Mouse (Mus musculus): ENCODE data around the gene Fyb. TPM values are rescaled to one million over a fixed set of nuclear protein-coding genes. Genes with fewer than 3 reads are reported as not detected.

Fyb gene
- polyA plus RNA-seq (2016; fragmentation: Nextera tagmentation; extraction: Ambion mirVana), result 2.4 and 2.9 TPM in 2 replicates

GRCm38 (mm10) chr15:6522653-6523167 is at the start of gene Fyb:
TSS of gene Fyb (plus strand) at chr15:6522853.
- H3K36me3 ChIP-seq, result no peaks in the 10 kb centered on the region
- DNase-seq (ENCODE audit: low spot score), result no peak
- H3K9me3 ChIP-seq (replicated peaks), result no peaks in the 10 kb centered on the region
- WGBS, result 84% methylated on average over 8 of the region's 8 CpGs
- no peak within 1 kb of the TSS for H3K27ac ChIP-seq (replicated peaks)
- no peak within 1 kb of the TSS for H3K4me3 ChIP-seq
- no peaks in the 10 kb centered on the region for H3K4me1 ChIP-seq
- no peaks in the 10 kb centered on the region for H3K27me3 ChIP-seq (ENCODE audit: low read depth, poor library complexity, severe bottlenecking)

- Histone ChIP-seq H3K4me1 (no peaks in the 10 kb centered on the region), H3K36me3 (no peaks in the 10 kb centered on the region), H3K27ac (replicated peaks) (no peak overlapping the region), H3K27me3 (ENCODE audit: low read depth, poor library complexity, severe bottlenecking) (no peaks in the 10 kb centered on the region), H3K4me3 (no peak overlapping the region), H3K9me3 (replicated peaks) (no peaks in the 10 kb centered on the region)
- 76% methylated on average over 3 of the region's 3 CpGs for WGBS
- no peak for DNase-seq (ENCODE audit: low spot score)
Observed at GRCm38 (mm10) chr15:6483561-6483960, 39.1 kb upstream of the Fyb start.

GRCm38 (mm10) chr15:6492386-6492785 is 30.3 kb upstream of the Fyb start:
- no peaks in the 10 kb centered on the region for H3K36me3 ChIP-seq
- H3K27ac ChIP-seq (replicated peaks), result no peak overlapping the region
- H3K27me3 ChIP-seq (ENCODE audit: low read depth, poor library complexity, severe bottlenecking), result no peaks in the 10 kb centered on the region
- DNase-seq (ENCODE audit: low spot score), result no peak
- no peaks in the 10 kb centered on the region for H3K9me3 ChIP-seq (replicated peaks)
- H3K4me3 ChIP-seq, result no peak overlapping the region
- no peaks in the 10 kb centered on the region for H3K4me1 ChIP-seq
- 95% methylated on average over 2 of the region's 2 CpGs for WGBS

GRCm38 (mm10) chr15:6498396-6499070 is 24.1 kb upstream of the Fyb start:
- Histone ChIP-seq H3K9me3 (replicated peaks) (no peaks in the 10 kb centered on the region), H3K36me3 (no peaks in the 10 kb centered on the region), H3K4me3 (no peak overlapping the region), H3K27ac (replicated peaks) (no peak overlapping the region), H3K27me3 (ENCODE audit: low read depth, poor library complexity, severe bottlenecking) (no peaks in the 10 kb centered on the region), H3K4me1 (no peaks in the 10 kb centered on the region)
- 87% methylated on average over 10 of the region's 10 CpGs for WGBS
- no peak for DNase-seq (ENCODE audit: low spot score)

- H3K4me3 ChIP-seq, result no peak overlapping the region
- no peak overlapping the region for H3K27ac ChIP-seq (replicated peaks)
- no peaks in the 10 kb centered on the region for H3K4me1 ChIP-seq
- no peaks in the 10 kb centered on the region for H3K9me3 ChIP-seq (replicated peaks)
- no peak for DNase-seq (ENCODE audit: low spot score)
- H3K36me3 ChIP-seq, result no peaks in the 10 kb centered on the region
- no peaks in the 10 kb centered on the region for H3K27me3 ChIP-seq (ENCODE audit: low read depth, poor library complexity, severe bottlenecking)
- WGBS, result 64% methylated on average over 1 of the region's 1 CpGs
Observed at GRCm38 (mm10) chr15:6500787-6501186, 21.9 kb upstream of the Fyb start.

- Histone ChIP-seq H3K4me3 (no peak overlapping the region), H3K9me3 (replicated peaks) (no peaks in the 10 kb centered on the region), H3K4me1 (no peaks in the 10 kb centered on the region), H3K27me3 (ENCODE audit: low read depth, poor library complexity, severe bottlenecking) (no peaks in the 10 kb centered on the region), H3K27ac (replicated peaks) (no peak overlapping the region), H3K36me3 (no peaks in the 10 kb centered on the region)
- 90% methylated on average over 1 of the region's 1 CpGs for WGBS
- no peak for DNase-seq (ENCODE audit: low spot score)
Observed at GRCm38 (mm10) chr15:6517525-6517924, 5.1 kb upstream of the Fyb start.

GRCm38 (mm10) chr15:6519417-6520255 is 3.0 kb upstream of the Fyb start:
- Histone ChIP-seq H3K27me3 (ENCODE audit: low read depth, poor library complexity, severe bottlenecking) (no peaks in the 10 kb centered on the region), H3K4me3 (no peak overlapping the region), H3K27ac (replicated peaks) (no peak overlapping the region), H3K4me1 (no peaks in the 10 kb centered on the region), H3K36me3 (no peaks in the 10 kb centered on the region), H3K9me3 (replicated peaks) (no peaks in the 10 kb centered on the region)
- 91% methylated on average over 19 of the region's 19 CpGs for WGBS
- DNase-seq (ENCODE audit: low spot score), result no peak

- 92% methylated on average over 10 of the region's 10 CpGs for WGBS
- DNase-seq (ENCODE audit: low spot score), result no peak
- no peaks in the 10 kb centered on the region for H3K9me3 ChIP-seq (replicated peaks)
- H3K27me3 ChIP-seq (ENCODE audit: low read depth, poor library complexity, severe bottlenecking), result no peaks in the 10 kb centered on the region
- no peak overlapping the region for H3K27ac ChIP-seq (replicated peaks)
- no peaks in the 10 kb centered on the region for H3K36me3 ChIP-seq
- no peak overlapping the region for H3K4me3 ChIP-seq
- H3K4me1 ChIP-seq, result no peaks in the 10 kb centered on the region
Observed at GRCm38 (mm10) chr15:6520505-6521155, 2.0 kb upstream of the Fyb start.

- 92% methylated on average over 2 of the region's 2 CpGs for WGBS
- Histone ChIP-seq H3K9me3 (replicated peaks) (no peaks in the 10 kb centered on the region), H3K36me3 (no peaks in the 10 kb centered on the region), H3K4me3 (no peak overlapping the region), H3K27me3 (ENCODE audit: low read depth, poor library complexity, severe bottlenecking) (no peaks in the 10 kb centered on the region), H3K4me1 (no peaks in the 10 kb centered on the region), H3K27ac (replicated peaks) (no peak overlapping the region)
- DNase-seq (ENCODE audit: low spot score), result no peak
Observed at GRCm38 (mm10) chr15:6524801-6525200, 2.1 kb downstream of the Fyb start.

GRCm38 (mm10) chr15:6525386-6525785 is 2.7 kb downstream of the Fyb start:
- H3K27ac ChIP-seq (replicated peaks), result no peak overlapping the region
- no peak for DNase-seq (ENCODE audit: low spot score)
- 92% methylated on average over 3 of the region's 3 CpGs for WGBS
- H3K4me1 ChIP-seq, result no peaks in the 10 kb centered on the region
- H3K27me3 ChIP-seq (ENCODE audit: low read depth, poor library complexity, severe bottlenecking), result no peaks in the 10 kb centered on the region
- no peaks in the 10 kb centered on the region for H3K36me3 ChIP-seq
- H3K4me3 ChIP-seq, result no peak overlapping the region
- no peaks in the 10 kb centered on the region for H3K9me3 ChIP-seq (replicated peaks)

GRCm38 (mm10) chr15:6533858-6534343 is 11.2 kb downstream of the Fyb start:
- DNase-seq (ENCODE audit: low spot score), result no peak
- Histone ChIP-seq H3K27me3 (ENCODE audit: low read depth, poor library complexity, severe bottlenecking) (no peaks in the 10 kb centered on the region), H3K27ac (replicated peaks) (no peak overlapping the region), H3K4me3 (no peak overlapping the region), H3K4me1 (no peaks in the 10 kb centered on the region), H3K36me3 (no peaks in the 10 kb centered on the region), H3K9me3 (replicated peaks) (no peaks in the 10 kb centered on the region; the same call in 1 of the 2 replicates)
- whole genome bisulfite sequencing, result 88% methylated on average over 3 of the region's 3 CpGs

GRCm38 (mm10) chr15:6534592-6534991 is 11.9 kb downstream of the Fyb start:
- 87% methylated on average over 8 of the region's 8 CpGs for WGBS
- Histone ChIP-seq H3K36me3 (no peaks in the 10 kb centered on the region), H3K4me3 (no peak overlapping the region), H3K4me1 (no peaks in the 10 kb centered on the region), H3K27ac (replicated peaks) (no peak overlapping the region), H3K9me3 (replicated peaks) (no peaks in the 10 kb centered on the region; the same call in 1 of the 2 replicates), H3K27me3 (ENCODE audit: low read depth, poor library complexity, severe bottlenecking) (no peaks in the 10 kb centered on the region)
- no peak for DNase-seq (ENCODE audit: low spot score)

Data from midbrain, embryonic 10.5 days (tissue).